Mouse (Mus musculus): ENCODE measurements around the gene Ucp1. TPM values are rescaled to one million over a fixed set of nuclear protein-coding genes. Genes with fewer than 3 reads are reported as not detected.

Ucp1 gene
- total RNA-seq, 2 experiments from 2014 or later = 518 to 847 TPM

GRCm38 (mm10) chr8:83331899-83332697, 41.9 kb downstream of the Ucp1 start, which contains the start of gene Elmod2:
Gene Elmod2 (minus strand): TSS chr8:83332486.
- peak; percentile 99 for DNase-seq

- no peak for DNase-seq
Measured at GRCm38 (mm10) chr8:83332864-83333263, 42.7 kb downstream of the Ucp1 start.

GRCm38 (mm10) chr8:83342076-83342475, 51.9 kb downstream of the Ucp1 start:
- DNase-seq = no peak

GRCm38 (mm10) chr8:83342693-83343092, 52.5 kb downstream of the Ucp1 start:
- no peak for DNase-seq

Other genes with a start within 250 kb of the Ucp1 start
- 10 to 100 TPM in 1 of 2 experiments, 1 to 10 TPM in 1; 5.9 to 10.5 TPM for gene Tbc1d9, start 125.0 kb upstream of the Ucp1 start, total RNA-seq (2021)
- under 1 TPM; 0.36 to 0.43 TPM for gene Gm10645, start 124.2 kb upstream of the Ucp1 start, total RNA-seq (2021)
- 10 to 100 TPM; 22.4 to 25.4 TPM for gene Elmod2, start 42.1 kb downstream of the Ucp1 start, total RNA-seq (2021)
- not detected for gene Mgat4d, start 58.1 kb downstream of the Ucp1 start, total RNA-seq (2021)
- gene Clgn, start 99.5 kb downstream of the Ucp1 start, total RNA-seq (2021) = under 1 TPM in 1 of 2 experiments, not detected in 1; 0.13 TPM
- 10 to 100 TPM; 75.2 to 83.3 TPM for gene Scoc, start 168.0 kb downstream of the Ucp1 start, total RNA-seq (2021)
- not detected for gene Olfr370, start 245.4 kb downstream of the Ucp1 start, total RNA-seq (2021)